8 mouse cellular contexts compared by ENCODE assay signal in genomic region chr6:50566997-50567255, GRCm38 (mm10). TPM values are rescaled to one million over a fixed set of nuclear protein-coding genes. Genes with fewer than 3 reads are reported as not detected.
A peak's percentile ranks its signal among the peaks of the same experiment; 100 is the strongest.
DNase-seq lines count a peak whose midpoint lies in the region; ATAC-seq and TF ChIP-seq lines count a peak whose summit lies in the region.

No protein-coding gene starts in this region.

- peak overlapping the region; percentile 92 for H3K9ac ChIP-seq in heart, embryonic 14.5 days (ENCODE audit: low read length)
- peak overlapping the region; percentile 74 for H3K9ac ChIP-seq in ES-E14 (ENCODE audit: insufficient read depth, low read depth, low read length, poor library complexity, severe bottlenecking)
- H3K9ac ChIP-seq in forebrain, postnatal 0 days: peak overlapping the region; percentile 94

- no peak for TF ChIP-seq CTCF in forebrain, postnatal 0 days (IDR thresholded peaks at IDR 0.05; ENCODE audit: low read depth)

- in situ Hi-C loops in ES-E14 (cut with MboI; ENCODE audit: low sequenced_read_pairs in 2 of 2, unreplicated experiment in 2 of 2): no loop called here

- H3K36me3 ChIP-seq in heart, embryonic 14.5 days (ENCODE audit: control insufficient read depth, insufficient read depth, low read length): peaks cover 20% of the 10 kb centered on the region
- H3K36me3 ChIP-seq in ES-E14 (ENCODE audit: control insufficient read depth, insufficient read depth, low read length, poor library complexity, severe bottlenecking): peaks cover 3% of the 10 kb centered on the region; the same call in 1 of the 2 replicates
- H3K36me3 ChIP-seq in forebrain, postnatal 0 days (ENCODE audit: insufficient read depth): peaks cover 12% of the 10 kb centered on the region
- no peaks in the 10 kb centered on the region for H3K36me3 ChIP-seq in macrophage (ENCODE audit: inconsistent target)

- peaks cover 2 to 5% of the 10 kb centered on the region in 2 experiments; a peak in 2 of 4 replicates for H3K4me1 ChIP-seq in heart, embryonic 14.5 days (ENCODE audit: control insufficient read depth in 2 of 2, insufficient read depth in 2 of 2, low read length in 2 of 2)
- no peaks in the 10 kb centered on the region for H3K4me1 ChIP-seq in ES-E14 (ENCODE audit: control insufficient read depth in 2 of 2, insufficient read depth in 2 of 2, low read length in 2 of 2, poor library complexity in 1 of 2)
- 0 out of 2 replicates have a peak, but pooled peaks cover 10% of the 10 kb centered on the region for H3K4me1 ChIP-seq in forebrain, postnatal 0 days (ENCODE audit: insufficient read depth)

- peak overlapping the region; percentile 76 to 95 for H3K27ac ChIP-seq in heart, embryonic 14.5 days (replicated peaks in 1 of 2; ENCODE audit: control insufficient read depth in 1 of 2, insufficient read depth in 1 of 2, low read depth in 2 of 2, low read length in 2 of 2)
- peak overlapping the region; percentile 15 for H3K27ac ChIP-seq in ES-E14 (ENCODE audit: insufficient read depth, low read depth, low read length, poor library complexity, severe bottlenecking)
- peak overlapping the region; percentile 94 for H3K27ac ChIP-seq in forebrain, postnatal 0 days (ENCODE audit: low read depth, low read length)
- H3K27ac ChIP-seq in macrophage: peak overlapping the region; percentile 52

- peaks cover 14% of the 10 kb centered on the region for H3K79me2 ChIP-seq in macrophage (ENCODE audit: inconsistent target)

- H3K4me3 ChIP-seq in heart, embryonic 14.5 days (ENCODE audit: control insufficient read depth in 1 of 2, insufficient read depth in 1 of 2, low read depth in 1 of 2, low read length in 2 of 2): peak overlapping the region; percentile 78 to 95
- H3K4me3 ChIP-seq in ES-E14 (ENCODE audit: insufficient read depth in 1 of 2, low read depth in 1 of 2, low read length in 2 of 2, poor library complexity in 1 of 2, severe bottlenecking in 1 of 2) (peak overlapping the region; percentile 62 to 82), macrophage (ENCODE audit: inconsistent target) (peak overlapping the region; percentile 59)
- peak overlapping the region; percentile 54 for H3K4me3 ChIP-seq in forebrain, postnatal 0 days (ENCODE audit: low read depth, low read length)

- H3K9me3 ChIP-seq in heart, embryonic 14.5 days (ENCODE audit: control insufficient read depth, low read length): no peaks in the 10 kb centered on the region
- no peaks in the 10 kb centered on the region for H3K9me3 ChIP-seq in ES-E14 (ENCODE audit: control insufficient read depth, insufficient read depth, low read depth, low read length)
- no peaks in the 10 kb centered on the region for H3K9me3 ChIP-seq in forebrain, postnatal 0 days (ENCODE audit: low read length)

- DNase-seq in heart, postnatal 25 days (ENCODE audit: low spot score): no peak
- no peak for DNase-seq in ES-E14 (ENCODE audit: low read depth, low spot score)
- DNase-seq in forebrain, postnatal 0 days: peak; percentile 79
- DNase-seq in retina, embryonic 14.5 days (ENCODE audit: low spot score): no peak
- no peak for DNase-seq in adrenal gland, postnatal 14 days
- no peak for DNase-seq in thymus, postnatal 25 days

- intact Hi-C loops in heart, postnatal 25 days (cut with DNase I): loop anchor here (10.0 kb wide), 1 partner anchor 1448 kb away; the partner anchor contains the start of gene Skap2

- 15% methylated on average over 6 of the region's 6 CpGs for WGBS in heart, embryonic 14.5 days
- 6% methylated on average over 6 of the region's 6 CpGs for WGBS in forebrain, postnatal 0 days
- 13% methylated on average over 6 of the region's 6 CpGs for WGBS in macrophage (ENCODE audit: missing documents)

- ATAC-seq in heart, embryonic 14.5 days (ENCODE audit: insufficient number of reproducible peaks, insufficient read depth, low FRiP score, low read depth): no peak
- peak; percentile 69 for ATAC-seq in forebrain, postnatal 0 days

- H3K27me3 ChIP-seq in heart, embryonic 14.5 days (ENCODE audit: control insufficient read depth, insufficient read depth, low read length): no peaks in the 10 kb centered on the region
- no peaks in the 10 kb centered on the region for H3K27me3 ChIP-seq in forebrain, postnatal 0 days (ENCODE audit: insufficient read depth, low read length)

- peak overlapping the region; percentile 82 for H3K4me2 ChIP-seq in heart, embryonic 14.5 days (ENCODE audit: low read length)
- peak overlapping the region; percentile 83 for H3K4me2 ChIP-seq in forebrain, postnatal 0 days (ENCODE audit: low read depth)

TF ChIP-seq in ES-E14, 5 proteins besides CTCF, POLR2A, EP300 and RAD21:
- TF ChIP-seq MAFK (IDR thresholded peaks at IDR 0.05; ENCODE audit: insufficient read depth, low read depth, low read length) (no peak), CHD2 (IDR thresholded peaks at IDR 0.05; ENCODE audit: low read depth, low read length) (no peak), ZNF384 (IDR thresholded peaks at IDR 0.05; ENCODE audit: low read depth, low read length) (no peak), ZC3H11A (IDR thresholded peaks at IDR 0.05; ENCODE audit: borderline replicate concordance, low read depth, low read length) (no peak), HCFC1 (IDR thresholded peaks at IDR 0.05; ENCODE audit: borderline replicate concordance, insufficient read depth, low read length) (no peak)

RNA-seq across cellular contexts. Expression of gene Cycs, which starts 0.6 kb away (rescaled TPM):
- polyA plus RNA-seq in heart, embryonic 14.5 days (2014; fragmentation: Nextera tagmentation; extraction: Ambion mirVana): 181 and 190 TPM in 2 replicates
- 100 to 1,000 TPM; 173 to 198 TPM for total RNA-seq in heart, postnatal 25 days (2021)
- 34.7 and 52.1 TPM in 2 replicates for total RNA-seq in ES-E14 (2012; rRNA removed)
- total RNA-seq in forebrain, postnatal 0 days (2014; rRNA removed): 48.8 and 74.0 TPM in 2 replicates
- polyA plus RNA-seq in forebrain, postnatal 0 days (2015; fragmentation: Nextera tagmentation; extraction: Ambion mirVana): 74.7 and 87.9 TPM in 2 replicates
- total RNA-seq in macrophage (2018; cell fraction: chromatin; rRNA removed): 10 to 100 TPM in 24 of 26 experiments, 1 to 10 TPM in 2; 6.7 to 62.4 (median 31.4) TPM
- 10 to 100 TPM; 19.2 to 63.2 (median 39.1) TPM for total RNA-seq in macrophage (2018; cell fraction: cytosol; rRNA removed)
- 10 to 100 TPM in 25 of 26 experiments, 1 to 10 TPM in 1; 9.3 to 63.4 (median 40.1) TPM for total RNA-seq in macrophage (2018; cell fraction: nucleus; rRNA removed)
- polyA plus RNA-seq in macrophage (2018): 21.5 to 68.4 TPM (median 62.2 TPM) in 3 replicates
- total RNA-seq in adrenal gland, postnatal 14 days (2021): 110 and 115 TPM in 2 replicates

RNA-seq across cellular contexts. Expression of gene 4921507P07Rik, which starts 29.5 kb away (rescaled TPM):
- 0.59 and 0.62 TPM in 2 replicates for polyA plus RNA-seq in heart, embryonic 14.5 days (2014; fragmentation: Nextera tagmentation; extraction: Ambion mirVana)
- total RNA-seq in heart, postnatal 25 days (2021): under 1 TPM; 0.28 to 0.36 TPM
- 0.40 and 0.79 TPM in 2 replicates for total RNA-seq in ES-E14 (2012; rRNA removed)
- 1.3 and 3.6 TPM in 2 replicates for total RNA-seq in forebrain, postnatal 0 days (2014; rRNA removed)
- 1.8 and 2.3 TPM in 2 replicates for polyA plus RNA-seq in forebrain, postnatal 0 days (2015; fragmentation: Nextera tagmentation; extraction: Ambion mirVana)
- total RNA-seq in macrophage (2018; cell fraction: chromatin; rRNA removed): not detected
- total RNA-seq in macrophage (2018; cell fraction: cytosol; rRNA removed): under 1 TPM in 3 of 26 experiments, not detected in 23; 0.04 to 0.09 (median 0.06) TPM
- not detected for total RNA-seq in macrophage (2018; cell fraction: nucleus; rRNA removed)
- not detected in 3 replicates for polyA plus RNA-seq in macrophage (2018)
- 0.37 and 0.64 TPM in 2 replicates for total RNA-seq in adrenal gland, postnatal 14 days (2021)

Comparison
In these comparisons a context has a peak if more than half of its experiments do, and no peak if none do; other contexts are left out.
1. H3K27ac ChIP-seq: peak in every context shown above with its lines; median percentile 94 in forebrain, postnatal 0 days; 86 in heart, embryonic 14.5 days; 52 in macrophage; 15 in ES-E14.